Mouse (Mus musculus) adrenal gland, postnatal 36 days (tissue): ENCODE data around the gene Psmd3. TPM values are rescaled to one million over a fixed set of nuclear protein-coding genes. Genes with fewer than 3 reads are reported as not detected.
"Not testable (repeated sequence)": the region's sequence is repeated elsewhere in the genome, so short reads cannot be mapped to it uniquely, and the experiment has no call there.

Experiments used
- DNase-seq, 2 experiments: peaks; one replicate each; pipeline ENCODE4 v3.0.0; 2021; ENCODE audit warnings: mixed read lengths in 1 of 2
- long read RNA-seq, 2 experiments: library from polyadenylated mRNA; stranded (forward); transcript quantifications; one replicate each; pipeline ENCODE4 v2.0.0; 2021; ENCODE audit warnings: borderline sequencing depth in 2 of 2
- total RNA-seq, 2 experiments: library from RNA; stranded (reverse); gene quantifications; 2 replicates each; pipeline ENCODE4 v1.2.3; 2021

The Psmd3 gene
- 100 to 1,000 TPM; 124 to 128 TPM for total RNA-seq
- long read RNA-seq, experiment 1, transcript Psmd3-201 (12 exons, 2,148 nt) = major isoform, 210 of 249 reads
- long read RNA-seq, experiment 1, partial matches to known transcripts = 33 of 249 reads
- long read RNA-seq, experiment 1, other reads (novel, unspliced or antisense) = 5 of 249 reads
- long read RNA-seq, experiment 2, transcript Psmd3-201 (12 exons, 2,148 nt) = major isoform, 74 of 85 reads
- long read RNA-seq, experiment 2, partial matches to known transcripts = 9 of 85 reads
- long read RNA-seq, experiment 2, other reads (novel, unspliced or antisense) = 2 of 85 reads

- DNase-seq = peak; percentile 94 to 97
Measured at GRCm38 (mm10) chr11:98681786-98682745, at the start of gene Psmd3. Psmd3 (plus strand) TSS chr11:98682554.

GRCm38 (mm10) chr11:98635312-98635970, 46.9 kb upstream of the Psmd3 start:
- DNase-seq = peak; percentile 26 to 36

- no peak for DNase-seq
Measured at GRCm38 (mm10) chr11:98637501-98637900, 44.9 kb upstream of the Psmd3 start.

GRCm38 (mm10) chr11:98640091-98640490, 42.3 kb upstream of the Psmd3 start:
- DNase-seq = no peak

GRCm38 (mm10) chr11:98644757-98645156, 37.6 kb upstream of the Psmd3 start:
- no peak for DNase-seq

GRCm38 (mm10) chr11:98645946-98646345, 36.4 kb upstream of the Psmd3 start:
- no peak for DNase-seq

GRCm38 (mm10) chr11:98646459-98646858, 35.9 kb upstream of the Psmd3 start, which contains the start of gene Gsdma2:
Gsdma2 (plus strand) TSS chr11:98646759.
- no peak for DNase-seq

GRCm38 (mm10) chr11:98655076-98655475, 27.3 kb upstream of the Psmd3 start:
- peak; percentile 62 to 64 for DNase-seq

- peak in 1 of 2 experiments; percentile 32 for DNase-seq
Measured at GRCm38 (mm10) chr11:98660517-98660916, 21.8 kb upstream of the Psmd3 start.

- no peak for DNase-seq
Measured at GRCm38 (mm10) chr11:98664091-98664490, 18.3 kb upstream of the Psmd3 start, which contains the start of gene Gsdma. Gsdma (plus strand) TSS chr11:98664351.

GRCm38 (mm10) chr11:98668984-98669383, 13.4 kb upstream of the Psmd3 start:
- no peak for DNase-seq

- no peak for DNase-seq
Measured at GRCm38 (mm10) chr11:98671284-98671815, 11.0 kb upstream of the Psmd3 start.

- DNase-seq = peak; percentile 52 to 53
Measured at GRCm38 (mm10) chr11:98671857-98672256, 10.5 kb upstream of the Psmd3 start.

GRCm38 (mm10) chr11:98672482-98672881, 9.9 kb upstream of the Psmd3 start:
- no peak for DNase-seq

- peak; percentile 60 to 66 for DNase-seq
Measured at GRCm38 (mm10) chr11:98673136-98673535, 9.2 kb upstream of the Psmd3 start.

- DNase-seq = no peak
Measured at GRCm38 (mm10) chr11:98675829-98676363, 6.5 kb upstream of the Psmd3 start.

GRCm38 (mm10) chr11:98680023-98680422, 2.3 kb upstream of the Psmd3 start:
- DNase-seq = no peak

- DNase-seq = not testable (repeated sequence)
Measured at GRCm38 (mm10) chr11:98680595-98680994, 1.8 kb upstream of the Psmd3 start.

- DNase-seq = no peak
Measured at GRCm38 (mm10) chr11:98681186-98681585, 1.2 kb upstream of the Psmd3 start.

GRCm38 (mm10) chr11:98682811-98683210, 457 bp downstream of the Psmd3 start:
- no peak for DNase-seq

GRCm38 (mm10) chr11:98685642-98686041, 3.3 kb downstream of the Psmd3 start:
- DNase-seq = no peak

GRCm38 (mm10) chr11:98686976-98687375, 4.6 kb downstream of the Psmd3 start:
- no peak for DNase-seq
